Mouse (Mus musculus) cortical plate, adult 2 months (tissue): ENCODE results near the gene Stard8.

Source experiments
- CTCF ChIP-seq: fragments of 200-500 bp; IDR thresholded peaks from 2 replicates; pipeline ENCODE4 v1.5.1; 2011; ENCODE audit warnings: mild to moderate bottlenecking, control low read depth, low read length; ENCODE audit not compliant: insufficient read depth; ENCODE audit errors: extremely low read depth
- POLR2A ChIP-seq: fragments of 200-500 bp; IDR thresholded peaks from 2 replicates; pipeline ENCODE4 v1.6.1; 2011; ENCODE audit warnings: mild to moderate bottlenecking, low read length, control low read depth; ENCODE audit not compliant: insufficient read depth; ENCODE audit errors: extremely low read depth

GRCm38 (mm10) chrX:99067232-99067631, 64.2 kb downstream of the Stard8 start:
- TF ChIP-seq CTCF, result no peak
- TF ChIP-seq POLR2A, result no peak
